Mouse (Mus musculus): ENCODE results near the gene Zfhx3. TPM values are rescaled to one million over a fixed set of nuclear protein-coding genes. Genes with fewer than 3 reads are reported as not detected.

Zfhx3 gene
- polyA plus RNA-seq, 1 experiment from 2014 or later: 4.3 TPM

DNA sequence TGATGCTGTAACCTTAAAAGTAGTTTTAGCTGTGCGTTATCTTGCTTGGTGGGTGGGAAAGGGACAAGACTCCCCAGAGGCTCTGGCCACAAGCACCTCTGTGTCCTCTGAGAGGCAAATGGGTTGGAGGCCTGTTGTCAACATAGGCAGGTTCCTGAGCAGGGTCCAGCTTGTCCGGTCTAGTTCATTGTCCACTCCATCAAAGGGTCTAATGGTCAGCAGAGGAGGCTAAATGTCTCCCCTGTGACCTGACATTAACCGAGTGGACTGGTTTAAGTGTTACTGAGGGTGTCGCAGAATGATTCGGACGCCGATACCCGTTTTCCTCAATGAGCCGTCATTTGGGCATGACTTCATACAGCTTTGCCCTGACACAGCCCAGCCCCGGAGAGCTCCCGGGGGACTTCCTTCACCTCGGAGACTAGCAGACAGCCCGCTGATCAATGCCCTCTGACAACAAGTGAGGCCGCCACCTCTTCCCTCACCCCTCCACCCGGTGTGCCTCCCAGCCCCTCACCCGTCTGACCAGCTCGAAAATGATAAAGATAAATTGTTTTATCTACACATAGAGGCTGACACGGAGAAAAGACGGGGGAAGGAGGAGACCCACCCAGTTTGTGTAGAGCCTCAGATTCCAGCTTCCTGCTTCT, 298.7 kb downstream of the Zfhx3 start:
- TF ChIP-seq CTCF (IDR thresholded peaks at IDR 0.05): no peak
- in situ Hi-C loops (cut with MboI; ENCODE audit: low pct_unique_long_range_greater_than_20kb): no loop called here
- CTCF ChIA-PET: no interaction called here
- POLR2A ChIA-PET: no interaction called here
- no peak for ATAC-seq
- no peak for DNase-seq (ENCODE audit: low read depth, low spot score)
- peaks cover 26% of the 10 kb centered on the region for H3K27me3 ChIP-seq

DNA sequence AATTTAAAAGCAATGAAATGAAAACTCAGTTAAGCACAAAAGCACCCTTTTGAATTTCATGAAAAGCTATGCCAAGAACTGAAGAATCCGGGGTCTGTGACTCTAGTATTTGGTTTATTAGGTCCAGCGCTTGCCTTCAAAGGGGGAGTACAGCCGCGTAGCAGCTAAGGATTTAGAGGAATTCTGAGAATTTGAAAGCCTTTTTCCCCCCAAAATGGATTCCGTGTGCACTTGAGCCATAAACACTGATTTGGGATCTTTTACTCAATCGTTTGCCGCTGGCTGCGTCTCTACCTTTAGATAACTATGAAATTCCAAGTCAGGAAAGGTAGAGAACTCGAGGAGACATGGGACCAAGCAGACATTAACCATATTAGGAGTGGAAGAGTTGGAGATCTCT, 300.8 kb downstream of the Zfhx3 start:
- H3K27me3 ChIP-seq: peaks cover 35% of the 10 kb centered on the region
- TF ChIP-seq CTCF (IDR thresholded peaks at IDR 0.05): no peak
- ChIA-PET CTCF (no interaction called here), POLR2A (no interaction called here)
- in situ Hi-C loops (cut with MboI; ENCODE audit: low pct_unique_long_range_greater_than_20kb): no loop called here
- DNase-seq (ENCODE audit: low read depth, low spot score) (no peak), ATAC-seq (no peak)

DNA sequence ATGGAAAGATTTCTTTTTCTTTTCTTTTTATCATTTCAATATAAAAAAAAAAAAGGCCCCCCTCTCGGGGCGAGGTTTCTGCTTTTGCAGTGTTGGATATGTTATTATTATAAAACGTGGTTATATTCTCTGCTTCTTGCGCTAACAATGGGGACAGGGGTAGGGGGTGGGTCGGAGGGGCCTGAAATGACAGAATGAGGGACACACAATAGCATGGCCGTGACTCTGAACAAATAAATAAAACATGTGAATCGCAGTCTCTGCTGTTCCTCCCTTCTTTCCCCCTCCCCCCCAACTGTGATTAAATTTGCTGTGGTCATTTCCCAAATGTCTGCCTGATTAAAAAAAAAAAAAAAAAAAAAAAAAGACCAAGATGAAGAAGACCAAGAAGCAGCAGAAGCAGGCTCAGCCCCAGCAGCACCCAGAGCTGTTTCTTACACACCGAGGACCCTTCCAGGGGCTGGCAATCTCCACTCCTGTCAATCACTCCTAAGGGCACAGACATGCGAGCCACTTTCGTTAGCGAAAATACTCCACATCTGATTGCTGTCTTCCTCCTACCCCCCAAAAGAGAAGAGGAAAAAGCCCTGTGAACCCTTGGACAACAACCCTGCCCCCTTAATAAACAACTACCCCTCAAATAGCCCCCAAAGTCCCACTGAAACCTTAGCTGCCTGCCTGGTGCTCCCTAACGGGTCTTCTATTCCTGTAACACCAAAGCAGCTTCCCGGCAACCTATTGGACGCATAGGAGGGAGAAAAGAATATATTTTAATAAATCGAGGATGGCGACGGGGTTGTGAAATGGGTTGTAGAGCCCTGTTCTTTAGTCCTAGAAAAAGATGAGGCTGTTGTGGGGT, 302.4 kb downstream of the Zfhx3 start:
- in situ Hi-C loops (cut with MboI; ENCODE audit: low pct_unique_long_range_greater_than_20kb): no loop called here
- peaks cover 35% of the 10 kb centered on the region for H3K27me3 ChIP-seq
- ChIA-PET POLR2A (no interaction called here), CTCF (no interaction called here)
- DNase-seq (ENCODE audit: low read depth, low spot score): no peak
- TF ChIP-seq CTCF (IDR thresholded peaks at IDR 0.05): no peak
- no peak for ATAC-seq

DNA sequence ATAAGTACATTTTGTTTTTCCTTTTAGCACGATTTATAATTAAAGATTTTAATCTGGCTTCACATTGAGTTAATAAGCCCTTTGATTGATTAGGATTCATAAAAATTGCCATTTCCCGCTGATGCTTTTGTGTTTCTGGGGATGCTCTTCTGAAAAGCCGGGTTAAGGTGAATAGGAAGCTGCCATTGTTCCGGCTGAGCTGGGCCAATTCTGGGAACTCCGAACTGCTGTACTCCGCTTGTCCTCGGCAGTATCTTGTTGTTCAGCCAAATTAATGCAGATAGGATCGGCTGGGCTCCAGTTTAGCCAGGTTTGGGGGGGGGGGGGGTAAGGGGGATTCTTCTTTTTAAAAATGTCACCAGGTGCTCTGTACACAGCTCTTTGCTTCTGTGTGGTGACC, 303.1 kb downstream of the Zfhx3 start:
- in situ Hi-C loops (cut with MboI; ENCODE audit: low pct_unique_long_range_greater_than_20kb): no loop called here
- ChIA-PET CTCF (no interaction called here), POLR2A (no interaction called here)
- TF ChIP-seq CTCF (IDR thresholded peaks at IDR 0.05): no peak
- DNase-seq (ENCODE audit: low read depth, low spot score) (no peak), ATAC-seq (no peak)
- peaks cover 40% of the 10 kb centered on the region for H3K27me3 ChIP-seq

DNA sequence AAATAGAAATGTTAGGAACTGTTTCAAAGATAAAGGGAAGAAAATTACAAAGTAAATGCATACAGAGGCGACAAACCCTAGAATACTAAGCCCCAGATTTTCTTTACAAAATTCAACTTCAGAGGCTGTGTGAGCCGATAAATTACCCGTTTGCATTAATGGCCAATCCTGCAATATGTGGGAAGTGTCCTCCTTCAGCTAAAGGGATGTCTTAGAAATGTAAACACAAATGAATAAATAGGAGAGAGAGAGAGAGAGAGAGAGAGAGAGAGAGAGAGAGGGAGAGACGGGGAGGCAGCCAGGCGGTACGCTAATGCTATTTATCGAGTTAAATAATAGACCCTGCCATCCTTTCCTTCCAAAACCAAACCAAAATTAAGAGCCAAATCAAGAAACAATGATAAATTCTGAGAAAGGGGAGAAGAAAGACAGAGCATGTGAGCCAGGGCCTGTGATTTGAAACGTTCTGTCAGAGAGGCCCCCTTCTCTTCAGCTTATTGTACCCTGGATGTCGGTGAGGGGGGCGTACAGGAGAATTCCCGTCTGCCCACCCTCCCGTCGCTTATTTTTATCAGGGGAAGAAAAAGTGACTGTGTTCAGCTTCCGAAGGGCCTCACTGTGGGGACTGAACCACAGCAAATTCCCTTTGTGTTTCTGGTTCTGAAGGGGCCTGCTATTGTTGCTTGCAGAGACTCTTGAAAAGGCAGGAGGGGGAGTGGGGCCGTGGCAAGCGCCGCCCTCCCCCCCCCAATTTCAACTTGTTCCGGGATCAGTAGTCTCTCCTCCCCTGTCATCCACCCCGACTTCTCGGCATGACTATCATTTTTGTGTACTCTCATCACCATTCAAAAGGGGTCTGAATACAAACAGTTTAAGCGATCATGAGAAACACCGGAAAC, 303.8 kb downstream of the Zfhx3 start:
- TF ChIP-seq CTCF (IDR thresholded peaks at IDR 0.05): no peak
- DNase-seq (ENCODE audit: low read depth, low spot score) (no peak), ATAC-seq (no peak)
- in situ Hi-C loops (cut with MboI; ENCODE audit: low pct_unique_long_range_greater_than_20kb): no loop called here
- POLR2A ChIA-PET: no interaction called here
- H3K27me3 ChIP-seq: peaks cover 34% of the 10 kb centered on the region
- CTCF ChIA-PET: no interaction called here

DNA sequence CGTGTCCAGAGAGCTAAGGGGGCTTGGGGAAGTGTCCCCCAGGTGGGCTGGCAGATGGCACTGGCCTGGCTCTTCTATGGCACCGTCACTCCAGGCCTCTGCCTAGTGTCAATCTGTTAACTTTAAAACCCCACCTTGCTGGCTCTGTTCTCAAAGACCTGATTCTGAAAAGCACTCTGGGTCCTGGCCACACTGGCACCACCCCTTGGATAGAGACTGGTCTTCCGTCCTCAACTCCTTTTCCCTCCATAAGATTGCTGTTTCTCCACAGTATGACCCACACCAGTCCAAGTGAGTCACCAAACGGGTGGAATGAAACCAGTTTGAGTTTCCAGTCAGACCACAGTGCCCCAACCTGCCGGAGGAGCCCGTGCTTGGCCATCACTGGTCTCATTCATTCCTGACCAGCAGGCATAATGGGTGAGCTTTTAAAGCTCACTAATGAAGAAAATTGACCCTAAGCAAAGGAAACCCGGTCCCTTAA, 304.5 kb downstream of the Zfhx3 start:
- peaks cover 31% of the 10 kb centered on the region for H3K27me3 ChIP-seq
- DNase-seq (ENCODE audit: low read depth, low spot score) (no peak), ATAC-seq (no peak)
- no peak for TF ChIP-seq CTCF (IDR thresholded peaks at IDR 0.05)
- in situ Hi-C loops (cut with MboI; ENCODE audit: low pct_unique_long_range_greater_than_20kb): no loop called here
- CTCF ChIA-PET: no interaction called here
- POLR2A ChIA-PET: no interaction called here

DNA sequence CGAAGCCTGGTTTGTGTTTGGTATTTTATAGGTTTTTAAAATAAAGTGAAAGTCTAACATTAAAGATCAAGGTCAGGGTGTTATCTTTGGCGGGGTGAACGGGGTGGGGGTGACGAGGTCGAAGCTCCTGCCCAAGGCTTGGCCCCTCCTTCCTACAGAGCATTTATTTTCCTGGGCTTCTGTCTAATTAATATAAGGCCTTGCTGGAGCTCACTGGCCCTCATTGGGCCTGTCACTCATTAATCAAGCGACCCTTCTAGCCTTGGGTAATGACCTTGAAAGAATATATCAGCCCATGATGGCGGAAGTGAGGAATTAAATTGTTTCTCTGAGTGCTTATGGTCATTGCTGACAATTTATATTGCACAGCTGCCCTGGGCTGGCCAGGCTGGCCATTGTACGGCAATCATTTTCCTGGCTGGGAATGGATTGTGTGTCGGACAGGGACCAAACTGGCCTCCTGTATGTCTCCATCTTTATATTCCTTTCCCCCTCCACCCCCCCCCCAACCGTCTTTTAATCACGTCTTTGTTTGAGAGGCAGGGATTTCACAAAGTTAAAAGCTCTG, 322.2 kb downstream of the Zfhx3 start:
- in situ Hi-C loops (cut with MboI; ENCODE audit: low pct_unique_long_range_greater_than_20kb): no loop called here
- DNase-seq (ENCODE audit: low read depth, low spot score) (no peak), ATAC-seq (no peak)
- ChIA-PET POLR2A (interaction anchor here (0.7 kb wide), 1 partner anchor 265 kb away, joined by 3 read pairs; no protein-coding TSS in a partner anchor), CTCF (no interaction called here)
- no peaks in the 10 kb centered on the region for H3K27me3 ChIP-seq
- TF ChIP-seq CTCF (IDR thresholded peaks at IDR 0.05): no peak

DNA sequence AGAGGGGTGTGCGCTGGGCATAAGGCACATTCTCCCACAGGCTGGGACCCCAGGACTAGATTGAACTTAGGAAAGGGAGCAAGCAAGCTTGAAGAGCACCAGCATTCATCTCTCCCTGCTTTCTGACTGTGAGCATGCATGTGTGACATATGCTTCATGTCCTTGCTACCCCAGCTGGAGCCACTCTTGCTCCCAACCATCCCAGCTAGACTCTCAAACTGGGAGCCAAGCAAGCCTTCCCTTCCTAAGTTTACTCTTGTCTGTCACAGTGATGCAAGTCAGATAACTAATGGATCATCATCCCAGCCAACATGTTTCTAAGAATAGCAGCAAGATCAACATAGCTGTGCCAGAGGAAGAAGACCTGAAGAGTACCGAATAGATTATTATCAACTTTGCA, 335.5 kb downstream of the Zfhx3 start:
- H3K27me3 ChIP-seq: peaks cover 38% of the 10 kb centered on the region
- ATAC-seq (no peak), DNase-seq (ENCODE audit: low read depth, low spot score) (no peak)
- TF ChIP-seq CTCF (IDR thresholded peaks at IDR 0.05): no peak
- ChIA-PET CTCF (no interaction called here), POLR2A (no interaction called here)
- in situ Hi-C loops (cut with MboI; ENCODE audit: low pct_unique_long_range_greater_than_20kb): no loop called here

DNA sequence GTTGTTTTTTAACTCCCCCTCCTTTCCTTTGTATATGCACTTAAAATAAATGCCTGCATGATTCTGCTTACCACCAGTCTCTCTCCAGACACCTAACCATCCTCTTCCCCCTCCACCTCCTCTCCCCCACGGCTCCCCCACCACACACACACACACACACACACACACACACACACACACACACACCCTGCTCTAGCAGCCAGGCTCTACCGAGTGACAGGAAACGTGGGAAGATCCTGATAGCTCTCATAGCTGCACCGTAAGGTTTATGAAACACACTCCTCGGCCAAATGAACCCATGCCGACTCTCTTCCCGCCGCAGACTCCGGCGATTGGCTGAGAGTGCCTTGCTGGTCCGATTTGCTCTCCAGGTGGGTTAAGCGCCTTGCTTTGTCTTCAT, 339.5 kb downstream of the Zfhx3 start:
- CTCF ChIA-PET: no interaction called here
- in situ Hi-C loops (cut with MboI; ENCODE audit: low pct_unique_long_range_greater_than_20kb): no loop called here
- no peak for ATAC-seq

DNA sequence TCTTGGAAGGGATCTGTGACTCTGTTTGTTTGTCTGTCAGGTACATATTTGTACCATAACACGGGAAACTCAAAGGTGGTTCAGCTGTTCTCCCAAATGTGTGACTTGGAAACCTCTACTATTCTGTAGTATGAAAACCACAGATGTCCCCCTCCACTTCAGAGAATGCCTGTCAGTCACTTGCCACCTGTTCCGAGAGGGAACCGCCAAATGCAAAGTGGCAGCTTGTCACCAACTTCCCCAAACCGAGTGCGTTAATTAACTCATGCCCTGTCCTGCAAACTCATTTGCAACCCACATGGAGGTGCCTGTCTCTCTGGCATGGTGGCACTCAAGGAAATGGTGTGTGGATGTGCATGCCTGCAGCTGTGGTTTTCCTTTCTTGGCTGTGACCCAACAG, 343.7 kb downstream of the Zfhx3 start:
- ChIA-PET CTCF (no interaction called here), POLR2A (no interaction called here)
- in situ Hi-C loops (cut with MboI; ENCODE audit: low pct_unique_long_range_greater_than_20kb): no loop called here
- no peak for ATAC-seq
- no peak for DNase-seq (ENCODE audit: low read depth, low spot score)
- no peak for TF ChIP-seq CTCF (IDR thresholded peaks at IDR 0.05)
- peaks cover 46% of the 10 kb centered on the region for H3K27me3 ChIP-seq

More for the DNA sequence above, 339.5 kb downstream of the Zfhx3 start:
- TF ChIP-seq CTCF (IDR thresholded peaks at IDR 0.05): no peak
- POLR2A ChIA-PET: interaction anchor here (0.5 kb wide), 1 partner anchor 323 kb away, joined by 4 read pairs; no protein-coding TSS in a partner anchor
- peaks cover 27% of the 10 kb centered on the region for H3K27me3 ChIP-seq
- DNase-seq (ENCODE audit: low read depth, low spot score): no peak

Measured in Patski (cell line).